Mouse (Mus musculus): ENCODE measurements around the gene Tspan5. TPM values are rescaled to one million over a fixed set of nuclear protein-coding genes. Genes with fewer than 3 reads are reported as not detected.

Tspan5 gene
- total and polyA plus RNA-seq, 3 experiments = 28.1 to 35.1 TPM; not detected in 1

- Histone ChIP-seq H3K79me2 (ENCODE audit: control insufficient read depth, insufficient read depth, low read length, poor library complexity) (no peaks in the 10 kb centered on the region), H3K27ac (ENCODE audit: control insufficient read depth, low read depth, low read length) (no peak overlapping the region), H3K36me3 (ENCODE audit: control insufficient read depth in 1 of 2, insufficient read depth in 2 of 2, low read length in 2 of 2) (no peaks in the 10 kb centered on the region), H3K9me3 (replicated peaks; ENCODE audit: insufficient read depth, low read length) (no peaks in the 10 kb centered on the region), H3K27me3 (ENCODE audit: control insufficient read depth in 1 of 2, insufficient read depth in 2 of 2, low read length in 2 of 2) (no peaks in the 10 kb centered on the region), H3K4me3 (ENCODE audit: control insufficient read depth in 1 of 2, insufficient read depth in 1 of 2, low read depth in 2 of 2, low read length in 2 of 2) (no peak overlapping the region), H3K4me1 (ENCODE audit: control insufficient read depth in 1 of 2, insufficient read depth in 2 of 2, low read length in 2 of 2) (no peaks in the 10 kb centered on the region), H3K9ac (ENCODE audit: control insufficient read depth, low read depth, low read length, poor library complexity, severe bottlenecking) (no peak overlapping the region)
- no peak for DNase-seq (ENCODE audit: low read depth, low spot score)
- TF ChIP-seq MAZ (IDR thresholded peaks at IDR 0.05; ENCODE audit: low read depth, low read length) (no peak), E2F4 (IDR thresholded peaks at IDR 0.05; ENCODE audit: borderline replicate concordance, low read depth, low read length) (no peak), USF1 (IDR thresholded peaks at IDR 0.05; ENCODE audit: low read depth, low read length) (no peak), ETS1 (IDR thresholded peaks at IDR 0.05; ENCODE audit: low read depth, low read length) (no peak), ELF1 (IDR thresholded peaks at IDR 0.05; ENCODE audit: low read depth, low read length) (no peak), MAX (IDR thresholded peaks at IDR 0.05; ENCODE audit: low read length) (no peak), ZNF384 (IDR thresholded peaks at IDR 0.05; ENCODE audit: low read depth, low read length) (no peak), POLR2AphosphoS2 (IDR thresholded peaks at IDR 0.05; ENCODE audit: low read length) (no peak), BHLHE40 (IDR thresholded peaks at IDR 0.05; ENCODE audit: borderline replicate concordance, low read depth, low read length) (no peak), SMC3 (IDR thresholded peaks at IDR 0.05; ENCODE audit: low read depth, low read length) (no peak), GATA1 (IDR thresholded peaks at IDR 0.05; ENCODE audit: low read depth, low read length) (no peak), MEF2A (IDR thresholded peaks at IDR 0.05; ENCODE audit: extremely low read depth, insufficient replicate concordance, low read depth, low read length, poor library complexity, severe bottlenecking) (no peak), MAFK (IDR thresholded peaks at IDR 0.05; ENCODE audit: borderline replicate concordance, low read depth, low read length) (no peak), UBTF (IDR thresholded peaks at IDR 0.05; ENCODE audit: borderline replicate concordance, insufficient read depth, low read depth, low read length) (no peak), USF2 (IDR thresholded peaks at IDR 0.05; ENCODE audit: borderline replicate concordance in 1 of 2, insufficient read depth in 1 of 2, low read depth in 1 of 2, low read length in 2 of 2) (no peak), POLR2A (IDR thresholded peaks at IDR 0.05; ENCODE audit: control insufficient read depth in 1 of 2, insufficient read depth in 1 of 2, low read depth in 1 of 2, low read length in 2 of 2, poor library complexity in 1 of 2) (no peak), ZKSCAN1 (IDR thresholded peaks at IDR 0.05; ENCODE audit: low read depth, low read length) (no peak), ZMIZ1 (IDR thresholded peaks at IDR 0.05; ENCODE audit: low read depth, low read length) (no peak), RAD21 (IDR thresholded peaks at IDR 0.05; ENCODE audit: low read depth, low read length) (no peak), NRF1 (IDR thresholded peaks at IDR 0.05; ENCODE audit: insufficient read depth, low read depth, low read length, poor library complexity, severe bottlenecking) (no peak)
Observed at GRCm38 (mm10) chr3:138909313-138909712, 167.3 kb downstream of the Tspan5 start.

- H3K79me2 ChIP-seq (ENCODE audit: control insufficient read depth, insufficient read depth, low read length, poor library complexity) = no peaks in the 10 kb centered on the region
- no peaks in the 10 kb centered on the region for H3K27me3 ChIP-seq (ENCODE audit: control insufficient read depth in 1 of 2, insufficient read depth in 2 of 2, low read length in 2 of 2)
- H3K9ac ChIP-seq (ENCODE audit: control insufficient read depth, low read depth, low read length, poor library complexity, severe bottlenecking) = no peak overlapping the region
- no peak for TF ChIP-seq E2F4 (IDR thresholded peaks at IDR 0.05; ENCODE audit: borderline replicate concordance, low read depth, low read length)
- TF ChIP-seq HCFC1 (IDR thresholded peaks at IDR 0.05; ENCODE audit: low read depth, low read length) = no peak
- peak; percentile 54; the same call in 1 of the 2 replicates for TF ChIP-seq USF1 (IDR thresholded peaks at IDR 0.05; ENCODE audit: low read depth, low read length)
- no peak overlapping the region for H3K27ac ChIP-seq (ENCODE audit: control insufficient read depth, low read depth, low read length)
- no peaks in the 10 kb centered on the region for H3K36me3 ChIP-seq (ENCODE audit: control insufficient read depth in 1 of 2, insufficient read depth in 2 of 2, low read length in 2 of 2)
- no peak overlapping the region for H3K4me3 ChIP-seq (ENCODE audit: control insufficient read depth in 1 of 2, insufficient read depth in 1 of 2, low read depth in 2 of 2, low read length in 2 of 2)
- no peaks in the 10 kb centered on the region; a peak in 1 of 4 replicates for H3K4me1 ChIP-seq (ENCODE audit: control insufficient read depth in 1 of 2, insufficient read depth in 2 of 2, low read length in 2 of 2)
- no peak for DNase-seq (ENCODE audit: low read depth, low spot score)
- H3K9me3 ChIP-seq (replicated peaks; ENCODE audit: insufficient read depth, low read length) = no peaks in the 10 kb centered on the region
Observed at GRCm38 (mm10) chr3:138912504-138912903, 170.5 kb downstream of the Tspan5 start.

Data from MEL (cell line).